Mouse (Mus musculus) neural tube, embryonic 15.5 days (tissue): ENCODE results near the gene Med13. TPM values are rescaled to one million over a fixed set of nuclear protein-coding genes. Genes with fewer than 3 reads are reported as not detected.

Experiments used
- ATAC-seq: fragments of 200-750 bp; cut with Nextera tagmentation; 2 replicates; pipeline ENCODE4 v1.8.0; 2017; ENCODE audit warnings: mild to moderate bottlenecking, moderate TSS enrichment, moderate library complexity; ENCODE audit not compliant: low FRiP score
- H3K27ac ChIP-seq: fragments of 300-500 bp; sonication (generic); replicated peaks from 2 replicates; pipeline ENCODE4 v1.5.1; 2015; ENCODE audit warnings: mild to moderate bottlenecking, inconsistent platforms
- H3K27me3 ChIP-seq: fragments of 300-500 bp; sonication (generic); replicated peaks from 2 replicates; pipeline ENCODE4 v1.6.1; 2015; ENCODE audit warnings: inconsistent platforms
- H3K36me3 ChIP-seq: fragments of 300-500 bp; sonication (generic); 2 replicates; pipeline ENCODE4 v1.6.1; 2015; ENCODE audit warnings: inconsistent platforms
- H3K4me1 ChIP-seq: fragments of 300-500 bp; sonication (generic); 2 replicates; pipeline ENCODE4 v1.6.1; 2015; ENCODE audit warnings: inconsistent platforms
- H3K4me2 ChIP-seq: fragments of 300-500 bp; sonication (generic); 2 replicates; pipeline ENCODE4 v1.6.1; 2015; ENCODE audit warnings: inconsistent platforms, mild to moderate bottlenecking, moderate library complexity
- H3K4me3 ChIP-seq: fragments of 300-500 bp; sonication (generic); replicated peaks from 2 replicates; pipeline ENCODE4 v1.5.1; 2015; ENCODE audit warnings: mild to moderate bottlenecking, inconsistent platforms
- H3K9ac ChIP-seq: fragments of 300-500 bp; sonication (generic); replicated peaks from 2 replicates; pipeline ENCODE4 v1.6.1; 2015; ENCODE audit warnings: mild to moderate bottlenecking, inconsistent platforms
- H3K9me3 ChIP-seq: fragments of 300-500 bp; sonication (generic); replicated peaks from 2 replicates; pipeline ENCODE4 v1.6.1; 2016; ENCODE audit warnings: inconsistent platforms
- WGBS: fragments of 180-500 bp; shearing (Covaris S2); methylation state at CpG from one replicate; pipeline ENCODE4 v1.1.7; 2015; ENCODE audit warnings: mixed read lengths; 5-methylcytosine and 5-hydroxymethylcytosine counted together
- polyA plus RNA-seq: library from polyadenylated mRNA; unstranded; fragments of >200 nt; fragmentation: Nextera tagmentation; extraction: Ambion mirVana; gene quantifications from 2 replicates; pipeline ENCODE4 v1.2.1, GENCODE M21; 2015

Gene Med13
- polyA plus RNA-seq, 1 experiment from 2014 or later, result 6.6 TPM

DNA sequence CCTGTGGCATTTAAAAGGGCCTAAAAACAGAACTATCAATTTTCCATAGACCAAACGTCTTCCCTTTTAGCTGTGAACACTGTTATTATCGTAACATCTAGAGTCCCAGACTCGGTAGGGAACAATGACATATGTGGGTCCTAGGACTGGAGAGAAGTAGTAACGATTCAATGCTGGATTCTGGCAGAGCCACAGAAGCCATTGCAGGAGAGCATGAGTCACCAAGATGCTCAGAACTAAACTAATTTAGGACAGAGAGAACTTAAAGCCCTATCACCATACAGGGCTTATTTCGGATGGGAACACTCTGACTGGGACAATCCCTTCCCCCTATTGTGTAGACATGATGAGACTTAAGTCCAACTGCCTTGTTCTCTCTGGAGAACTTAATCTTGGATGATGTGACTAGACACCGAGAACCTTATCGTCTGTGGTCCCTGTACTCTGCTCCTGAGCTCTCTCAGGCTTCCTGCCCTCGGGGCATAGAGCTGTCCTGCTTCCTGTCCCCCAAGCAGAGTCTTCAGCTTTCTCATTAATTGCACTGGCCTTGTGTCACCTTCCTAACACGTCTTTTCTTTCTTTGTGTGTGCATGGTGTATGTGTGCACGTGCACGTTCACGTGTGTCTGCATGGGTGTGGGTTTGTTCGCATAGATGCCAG lies 31.5 kb upstream of the Med13 start:
- no peak overlapping the region for H3K27ac ChIP-seq
- 86% methylated on average over 13 of the region's 13 CpGs for WGBS
- H3K4me1 ChIP-seq, result no peaks in the 10 kb centered on the region
- no peak overlapping the region for H3K4me3 ChIP-seq
- no peak for ATAC-seq
- no peaks in the 10 kb centered on the region for H3K27me3 ChIP-seq
- no peaks in the 10 kb centered on the region for H3K36me3 ChIP-seq
- H3K9ac ChIP-seq, result no peak overlapping the region
- no peaks in the 10 kb centered on the region for H3K9me3 ChIP-seq
- H3K4me2 ChIP-seq, result no peak overlapping the region

- no peaks in the 10 kb centered on the region for H3K36me3 ChIP-seq
- H3K27ac ChIP-seq, result no peak overlapping the region
- no peak for ATAC-seq
- no peak overlapping the region for H3K4me3 ChIP-seq
- H3K27me3 ChIP-seq, result no peaks in the 10 kb centered on the region
- H3K9me3 ChIP-seq, result no peaks in the 10 kb centered on the region
- H3K9ac ChIP-seq, result no peak overlapping the region
- no peaks in the 10 kb centered on the region for H3K4me1 ChIP-seq
- no peak overlapping the region for H3K4me2 ChIP-seq
- 54% methylated on average over 9 of the region's 9 CpGs for WGBS
Measured at GRCm38 (mm10) chr11:86387121-86387893, 29.9 kb upstream of the Med13 start.

DNA sequence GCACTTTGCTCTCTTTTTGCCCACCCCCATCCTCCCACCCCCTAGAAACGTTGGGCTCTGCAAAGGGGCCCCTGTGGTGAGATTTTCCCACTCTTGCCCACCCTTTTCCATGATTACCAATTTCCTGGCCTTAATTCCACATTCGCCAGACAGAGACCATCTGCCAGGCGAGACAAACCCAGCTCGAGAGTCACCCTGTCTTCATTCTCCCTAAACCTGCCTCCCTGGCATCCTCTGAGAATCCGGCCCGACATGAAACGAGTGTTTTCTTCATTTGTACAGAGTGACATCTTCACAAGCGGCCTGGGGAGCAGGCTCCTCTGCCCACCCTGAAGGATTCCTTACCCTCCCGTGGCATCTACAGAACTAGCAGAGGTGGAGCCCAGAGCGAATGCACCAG lies 29.2 kb upstream of the Med13 start:
- H3K9ac ChIP-seq, result no peak overlapping the region
- no peak for ATAC-seq
- no peaks in the 10 kb centered on the region for H3K36me3 ChIP-seq
- H3K9me3 ChIP-seq, result no peaks in the 10 kb centered on the region
- WGBS, result 73% methylated on average over 10 of the region's 10 CpGs
- no peak overlapping the region for H3K4me3 ChIP-seq
- no peaks in the 10 kb centered on the region for H3K27me3 ChIP-seq
- no peak overlapping the region for H3K27ac ChIP-seq
- H3K4me1 ChIP-seq, result no peaks in the 10 kb centered on the region
- no peak overlapping the region for H3K4me2 ChIP-seq

GRCm38 (mm10) chr11:86385710-86386282 lies 28.4 kb upstream of the Med13 start:
- no peaks in the 10 kb centered on the region for H3K4me1 ChIP-seq
- no peak for ATAC-seq
- no peak overlapping the region for H3K27ac ChIP-seq
- no peak overlapping the region for H3K9ac ChIP-seq
- no peak overlapping the region for H3K4me3 ChIP-seq
- no peak overlapping the region for H3K4me2 ChIP-seq
- no peaks in the 10 kb centered on the region for H3K27me3 ChIP-seq
- no peaks in the 10 kb centered on the region for H3K36me3 ChIP-seq
- no peaks in the 10 kb centered on the region for H3K9me3 ChIP-seq
- WGBS, result 92% methylated on average over 11 of the region's 11 CpGs

- 88% methylated on average over 3 of the region's 3 CpGs for WGBS
- Histone ChIP-seq H3K27ac (no peak overlapping the region), H3K36me3 (no peaks in the 10 kb centered on the region), H3K4me3 (no peak overlapping the region), H3K27me3 (no peaks in the 10 kb centered on the region), H3K4me1 (no peaks in the 10 kb centered on the region), H3K9me3 (no peaks in the 10 kb centered on the region), H3K4me2 (no peak overlapping the region), H3K9ac (no peak overlapping the region)
- ATAC-seq, result no peak
Measured at GRCm38 (mm10) chr11:86384141-86384540, 26.7 kb upstream of the Med13 start.

- Histone ChIP-seq H3K27ac (no peak overlapping the region), H3K9ac (no peak overlapping the region)
- no peak for ATAC-seq
Measured at GRCm38 (mm10) chr11:86382520-86383157, 25.2 kb upstream of the Med13 start.

DNA sequence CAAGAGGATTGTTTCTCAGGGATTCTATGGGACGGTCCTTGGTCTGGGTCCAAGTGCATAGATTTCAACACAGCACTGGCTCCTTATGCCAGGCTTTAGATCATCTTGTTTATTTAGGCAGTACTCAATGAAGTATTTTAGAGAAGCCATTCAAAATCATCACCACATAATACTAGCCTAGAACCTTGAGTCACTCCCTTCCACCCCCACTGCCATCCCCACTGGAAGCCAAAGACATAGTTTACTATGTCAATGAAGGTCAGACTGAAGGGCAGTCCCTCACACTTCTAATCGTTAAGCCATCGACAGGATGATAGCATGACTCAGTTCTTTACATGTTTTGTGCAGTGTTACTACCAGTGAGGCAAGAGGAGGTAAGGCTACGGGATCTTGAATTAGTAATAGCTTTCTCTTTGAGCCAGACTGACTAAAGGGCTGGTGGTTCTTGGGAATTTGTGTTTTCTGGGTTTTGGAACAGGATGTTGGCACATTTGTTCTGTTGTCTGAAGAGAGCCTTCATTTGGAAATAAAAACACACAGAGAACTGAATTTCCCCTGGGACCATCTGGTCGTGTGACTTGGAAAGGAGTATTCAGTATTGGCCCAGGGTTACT lies 24.2 kb upstream of the Med13 start:
- no peak overlapping the region for H3K4me3 ChIP-seq
- 79% methylated on average over 5 of the region's 5 CpGs for WGBS
- H3K4me2 ChIP-seq, result no peak overlapping the region
- no peaks in the 10 kb centered on the region for H3K4me1 ChIP-seq
- H3K9me3 ChIP-seq, result no peaks in the 10 kb centered on the region
- H3K27ac ChIP-seq, result no peak overlapping the region
- H3K27me3 ChIP-seq, result no peaks in the 10 kb centered on the region
- no peak overlapping the region for H3K9ac ChIP-seq
- no peaks in the 10 kb centered on the region for H3K36me3 ChIP-seq
- ATAC-seq, result no peak

More at GRCm38 (mm10) chr11:86382520-86383157, 25.2 kb upstream of the Med13 start:
- no peaks in the 10 kb centered on the region for H3K27me3 ChIP-seq
- H3K36me3 ChIP-seq, result no peaks in the 10 kb centered on the region
- H3K4me1 ChIP-seq, result no peaks in the 10 kb centered on the region
- no peak overlapping the region for H3K4me2 ChIP-seq
- H3K9me3 ChIP-seq, result no peaks in the 10 kb centered on the region
- H3K4me3 ChIP-seq, result no peak overlapping the region
- 91% methylated on average over 10 of the region's 10 CpGs for WGBS

GRCm38 (mm10) chr11:86380521-86381238 lies 23.3 kb upstream of the Med13 start:
- H3K27me3 ChIP-seq, result no peaks in the 10 kb centered on the region
- H3K27ac ChIP-seq, result no peak overlapping the region
- H3K9ac ChIP-seq, result no peak overlapping the region
- WGBS, result 86% methylated on average over 12 of the region's 12 CpGs
- H3K4me3 ChIP-seq, result no peak overlapping the region
- no peak overlapping the region for H3K4me2 ChIP-seq
- H3K36me3 ChIP-seq, result no peaks in the 10 kb centered on the region
- H3K9me3 ChIP-seq, result no peaks in the 10 kb centered on the region
- no peak for ATAC-seq
- H3K4me1 ChIP-seq, result no peaks in the 10 kb centered on the region

DNA sequence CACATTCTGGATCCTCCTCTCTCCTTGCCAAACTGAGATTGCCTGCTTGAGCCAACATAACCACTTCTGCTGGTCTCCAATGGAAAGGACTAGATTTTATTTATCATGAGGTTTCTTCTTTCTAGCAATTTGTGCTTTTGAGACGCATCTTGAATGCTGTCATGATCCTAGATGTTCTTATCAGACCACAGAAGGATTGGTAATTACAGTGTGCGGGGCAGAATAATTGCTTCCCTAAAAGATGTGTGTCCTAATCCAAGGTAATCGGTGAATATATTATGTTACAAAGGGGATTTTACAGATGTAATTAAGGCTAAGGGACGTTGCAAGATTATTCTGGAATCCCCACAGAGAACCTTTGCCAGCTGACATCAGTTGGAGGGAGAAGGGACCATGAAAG lies 21.6 kb upstream of the Med13 start:
- H3K4me3 ChIP-seq, result no peak overlapping the region
- ATAC-seq, result no peak
- WGBS, result 63% methylated on average over 4 of the region's 4 CpGs

DNA sequence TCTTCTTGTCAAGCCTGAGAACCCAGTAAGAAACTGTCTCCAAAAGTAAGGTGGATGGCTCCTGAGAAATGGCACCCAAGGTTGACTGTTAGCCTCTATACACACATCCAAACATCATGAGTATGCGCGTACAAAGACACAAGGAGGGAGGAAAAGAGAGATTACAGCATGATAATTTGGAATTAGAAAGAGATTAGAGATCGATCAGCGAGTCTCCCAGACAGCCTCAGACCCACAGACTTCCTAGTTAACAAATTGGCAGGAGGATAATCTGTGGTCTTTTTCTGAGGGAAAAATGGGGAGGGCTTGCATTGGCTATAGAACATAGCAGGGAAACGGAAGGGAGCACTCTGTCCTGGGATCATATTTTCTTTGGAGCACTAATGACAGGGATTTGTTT lies 20.4 kb upstream of the Med13 start:
- H3K4me2 ChIP-seq, result no peak overlapping the region
- H3K27me3 ChIP-seq, result no peaks in the 10 kb centered on the region
- ATAC-seq, result no peak
- H3K36me3 ChIP-seq, result no peaks in the 10 kb centered on the region
- H3K4me3 ChIP-seq, result no peak overlapping the region
- H3K4me1 ChIP-seq, result no peaks in the 10 kb centered on the region
- H3K27ac ChIP-seq, result no peak overlapping the region
- WGBS, result 95% methylated on average over 5 of the region's 5 CpGs
- no peak overlapping the region for H3K9ac ChIP-seq
- H3K9me3 ChIP-seq, result no peaks in the 10 kb centered on the region

More for the DNA sequence above, 21.6 kb upstream of the Med13 start:
- Histone ChIP-seq H3K27me3 (no peaks in the 10 kb centered on the region), H3K9me3 (no peaks in the 10 kb centered on the region), H3K9ac (no peak overlapping the region), H3K4me2 (no peak overlapping the region), H3K27ac (no peak overlapping the region), H3K4me1 (no peaks in the 10 kb centered on the region), H3K36me3 (no peaks in the 10 kb centered on the region)

DNA sequence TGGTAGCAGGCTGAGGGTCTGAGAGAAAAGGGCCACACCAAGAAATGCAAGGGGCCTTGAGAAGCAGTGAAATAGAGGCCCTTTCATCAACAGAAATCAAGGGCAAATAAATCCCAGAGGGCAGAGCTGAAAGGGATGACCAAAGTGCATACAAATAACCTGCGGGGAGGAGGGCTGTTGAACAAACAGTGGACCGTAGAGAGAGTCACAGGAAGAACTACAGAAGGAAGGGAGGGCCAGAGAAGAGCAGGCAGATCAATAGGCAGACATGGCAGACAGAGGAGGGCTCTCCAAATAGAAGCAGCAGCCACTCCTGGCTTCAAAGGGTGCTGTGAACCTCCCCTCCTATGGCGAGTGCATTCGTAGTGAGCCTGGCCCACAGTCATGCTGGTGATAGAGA lies 19.3 kb upstream of the Med13 start:
- no peak overlapping the region for H3K27ac ChIP-seq
- no peak overlapping the region for H3K4me3 ChIP-seq
- no peak overlapping the region for H3K4me2 ChIP-seq
- no peaks in the 10 kb centered on the region for H3K9me3 ChIP-seq
- no peaks in the 10 kb centered on the region for H3K27me3 ChIP-seq
- no peak overlapping the region for H3K9ac ChIP-seq
- 87% methylated on average over 4 of the region's 4 CpGs for WGBS
- H3K4me1 ChIP-seq, result no peaks in the 10 kb centered on the region
- H3K36me3 ChIP-seq, result no peaks in the 10 kb centered on the region
- ATAC-seq, result no peak
